Mouse (Mus musculus) gastrocnemius, adult 2 months (tissue): Measurements from ENCODE around the gene Fam222a. TPM values are rescaled to one million over a fixed set of nuclear protein-coding genes. Genes with fewer than 3 reads are reported as not detected.

ENCODE experiments used
- DNase-seq: peaks from one replicate; pipeline ENCODE4 v3.0.0; 2022
- H3K27ac ChIP-seq: fragments of 200-600 bp; 2 replicates; pipeline ENCODE4 v1.8.1; 2022; ENCODE audit warnings: mild to moderate bottlenecking
- H3K4me3 ChIP-seq: fragments of 200-600 bp; 2 replicates; pipeline ENCODE4 v1.8.1; 2022; ENCODE audit warnings: mild to moderate bottlenecking, moderate library complexity
- CTCF ChIP-seq: fragments of 200-600 bp; IDR thresholded peaks from 2 replicates; pipeline ENCODE4 v1.8.1; 2022; ENCODE audit warnings: antibody characterized with exemption, mild to moderate bottlenecking, moderate library complexity
- intact Hi-C: fragments of 180-260 bp; cut with DNase I; formaldehyde crosslinking; loops from one replicate; pipeline ENCODE4 v1.15.1; 2025
- total RNA-seq, 2 experiments: library from RNA; stranded (reverse); gene quantifications; 2 replicates each; pipeline ENCODE4 v1.2.3; 2021

The Fam222a gene
- total RNA-seq, 2 experiments from 2014 or later = 0.18 to 1.1 TPM

DNA sequence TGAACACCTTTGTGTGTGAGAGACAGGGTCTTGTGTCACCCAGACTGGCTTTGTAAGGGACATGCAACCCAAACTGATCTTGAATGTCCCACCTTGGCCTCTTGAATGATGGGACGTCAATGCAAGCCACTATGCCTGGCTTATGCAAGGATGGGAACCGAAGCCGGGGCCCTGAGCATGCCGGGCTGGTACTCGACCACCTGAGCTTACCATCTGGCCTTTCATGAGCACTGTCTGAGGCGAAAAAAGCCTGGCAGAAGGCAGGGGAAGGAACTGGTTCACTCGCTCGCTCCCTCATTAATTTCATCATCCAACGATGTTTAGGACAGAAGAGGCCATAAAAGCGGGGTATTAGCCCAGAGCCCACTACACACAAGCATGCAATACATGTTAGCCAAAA, 73.0 kb downstream of the Fam222a start:
- no peak for DNase-seq
- TF ChIP-seq CTCF = no peak
- H3K4me3 ChIP-seq = no peak overlapping the region
- intact Hi-C loops = no loop called here
- no peak overlapping the region for H3K27ac ChIP-seq

GRCm38 (mm10) chr5:114644918-114645317, 77.1 kb downstream of the Fam222a start:
- TF ChIP-seq CTCF = no peak
- intact Hi-C loops = no loop called here
- no peak for DNase-seq
- Histone ChIP-seq H3K27ac (no peak overlapping the region), H3K4me3 (no peak overlapping the region)

- no peak for DNase-seq
- Histone ChIP-seq H3K27ac (no peak overlapping the region), H3K4me3 (no peak overlapping the region)
- TF ChIP-seq CTCF = no peak
- intact Hi-C loops = no loop called here
These were observed 78.1 kb downstream of the Fam222a start for GRCm38 (mm10) chr5:114645916-114646315.

- intact Hi-C loops = no loop called here
- peak; percentile 44 for DNase-seq
- Histone ChIP-seq H3K27ac (peak overlapping the region; percentile 76), H3K4me3 (peak overlapping the region; percentile 58)
- no peak for TF ChIP-seq CTCF
These were observed 79.6 kb downstream of the Fam222a start for GRCm38 (mm10) chr5:114647211-114647974.

- no peak for TF ChIP-seq CTCF
- H3K4me3 ChIP-seq = no peak overlapping the region
- intact Hi-C loops = no loop called here
- peak overlapping the region; percentile 76 for H3K27ac ChIP-seq
- DNase-seq = peak; percentile 29
These were observed 81.0 kb downstream of the Fam222a start for GRCm38 (mm10) chr5:114648728-114649311.

GRCm38 (mm10) chr5:114651002-114651401, 83.2 kb downstream of the Fam222a start:
- TF ChIP-seq CTCF = no peak
- intact Hi-C loops = no loop called here

DNA sequence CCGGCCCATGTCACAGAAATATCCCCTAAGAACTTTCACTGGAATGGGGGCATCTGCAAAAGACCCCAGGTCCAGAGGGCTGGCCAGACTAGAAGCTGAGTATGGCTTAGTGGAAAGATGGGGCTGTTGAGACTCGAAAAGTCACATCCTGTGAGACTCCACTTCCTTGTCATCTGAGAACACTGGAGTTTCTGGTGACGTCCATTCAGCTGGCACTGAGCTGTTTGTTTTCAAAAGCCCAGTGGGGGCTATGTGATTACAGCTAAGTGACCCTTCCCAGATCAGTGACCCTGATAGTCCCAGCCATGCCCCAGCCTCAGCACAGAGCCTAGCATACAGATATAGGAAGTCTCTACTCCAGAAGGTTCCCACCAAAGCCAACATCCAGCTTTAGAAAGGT, 83.6 kb downstream of the Fam222a start:
- intact Hi-C loops = no loop called here
- Histone ChIP-seq H3K4me3 (no peak overlapping the region; the same call in 1 of the 2 replicates), H3K27ac (peak overlapping the region; percentile 64)
- no peak for TF ChIP-seq CTCF
- peak; percentile 13 for DNase-seq

More at GRCm38 (mm10) chr5:114651002-114651401, 83.2 kb downstream of the Fam222a start:
- Histone ChIP-seq H3K27ac (peak overlapping the region; percentile 64), H3K4me3 (peak overlapping the region; percentile 28)
- peak; percentile 18 for DNase-seq

DNA sequence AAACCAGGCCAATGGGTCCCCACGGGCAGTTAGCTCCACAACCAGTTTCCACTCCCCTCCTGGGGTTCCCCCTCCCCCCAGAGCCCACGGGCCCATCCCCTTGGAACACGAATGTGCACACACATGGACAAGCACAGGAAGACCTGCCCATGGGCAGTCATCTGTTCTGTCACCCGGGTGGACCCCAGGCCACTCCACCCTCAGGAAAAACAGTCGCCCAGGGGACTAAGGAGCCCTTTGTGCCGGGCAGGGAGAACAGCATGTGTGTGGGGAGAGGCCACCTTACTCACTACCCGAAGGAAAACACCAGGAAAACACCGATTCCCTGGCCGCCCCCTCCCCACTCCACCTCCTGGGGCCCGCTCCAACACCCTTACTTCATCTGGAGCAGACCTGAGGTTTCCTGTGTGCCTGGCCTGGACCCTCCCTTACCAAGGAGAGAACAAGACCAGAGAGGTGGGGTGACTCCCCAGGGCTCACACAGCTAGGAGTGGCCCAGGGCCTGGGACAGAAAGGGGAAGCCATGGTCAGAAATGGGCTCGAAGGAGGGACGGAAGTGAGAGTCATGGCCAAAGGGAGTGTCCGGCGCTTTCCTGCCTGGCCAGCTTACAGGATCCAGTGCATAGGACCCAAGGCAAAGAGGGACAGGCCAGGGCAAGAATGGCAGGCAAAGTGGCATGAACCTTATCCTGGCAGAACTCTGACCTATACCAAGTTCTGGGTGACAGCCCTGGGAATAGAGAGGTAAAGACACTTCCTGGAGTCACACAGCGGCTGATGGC, 86.0 kb downstream of the Fam222a start:
- peak; percentile 51 for DNase-seq
- intact Hi-C loops = no loop called here
- TF ChIP-seq CTCF = no peak
- Histone ChIP-seq H3K4me3 (peak overlapping the region; percentile 30), H3K27ac (peak overlapping the region; percentile 72)

DNA sequence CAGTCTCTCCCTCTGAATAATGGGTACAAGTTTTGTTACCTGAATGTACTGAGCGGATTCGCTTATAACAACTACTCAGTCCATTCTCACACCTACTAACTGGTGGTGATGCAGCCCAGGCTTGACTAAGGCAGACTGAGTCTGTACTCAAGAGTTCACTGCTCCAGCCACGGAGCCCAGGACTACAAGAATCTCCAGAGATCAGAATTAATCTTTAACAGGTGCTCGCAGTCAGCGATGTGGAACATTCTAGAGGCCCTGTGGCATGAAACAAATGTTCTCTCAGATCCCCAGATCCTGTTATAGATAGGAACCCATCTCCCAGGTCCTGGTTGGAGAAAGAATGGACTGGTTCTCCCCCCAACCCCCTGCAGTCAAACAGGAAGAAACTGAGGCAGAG, 87.9 kb downstream of the Fam222a start:
- no peak overlapping the region for H3K4me3 ChIP-seq
- TF ChIP-seq CTCF = no peak
- no peak overlapping the region for H3K27ac ChIP-seq
- intact Hi-C loops = no loop called here
- DNase-seq = peak; percentile 7

DNA sequence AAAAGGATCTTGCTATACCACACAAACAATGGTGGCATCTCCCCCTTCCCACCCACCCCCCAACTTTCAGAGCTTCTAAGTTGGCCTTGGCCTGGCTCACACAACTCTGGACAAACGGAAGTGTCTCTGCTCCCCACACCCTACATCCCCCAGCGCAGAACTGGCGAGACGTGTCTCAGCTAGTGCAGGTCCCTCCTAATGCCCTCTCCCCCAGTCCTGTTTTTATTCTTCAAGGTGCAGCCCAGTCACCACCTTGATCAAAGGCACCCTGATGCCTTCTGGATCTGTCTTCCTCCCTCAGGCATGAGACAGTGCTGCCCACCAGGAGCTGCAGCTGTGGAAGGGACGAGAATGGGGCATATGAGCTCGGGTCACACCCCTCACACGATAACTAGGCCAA, 88.5 kb downstream of the Fam222a start:
- DNase-seq = peak; percentile 8
- no peak overlapping the region for H3K27ac ChIP-seq
- no peak overlapping the region for H3K4me3 ChIP-seq
- intact Hi-C loops = no loop called here
- no peak for TF ChIP-seq CTCF

GRCm38 (mm10) chr5:114657426-114657825, 89.6 kb downstream of the Fam222a start:
- Histone ChIP-seq H3K4me3 (peak overlapping the region; percentile 77), H3K27ac (peak overlapping the region; percentile 73)
- DNase-seq = peak; percentile 22
- intact Hi-C loops = no loop called here
- no peak for TF ChIP-seq CTCF

DNA sequence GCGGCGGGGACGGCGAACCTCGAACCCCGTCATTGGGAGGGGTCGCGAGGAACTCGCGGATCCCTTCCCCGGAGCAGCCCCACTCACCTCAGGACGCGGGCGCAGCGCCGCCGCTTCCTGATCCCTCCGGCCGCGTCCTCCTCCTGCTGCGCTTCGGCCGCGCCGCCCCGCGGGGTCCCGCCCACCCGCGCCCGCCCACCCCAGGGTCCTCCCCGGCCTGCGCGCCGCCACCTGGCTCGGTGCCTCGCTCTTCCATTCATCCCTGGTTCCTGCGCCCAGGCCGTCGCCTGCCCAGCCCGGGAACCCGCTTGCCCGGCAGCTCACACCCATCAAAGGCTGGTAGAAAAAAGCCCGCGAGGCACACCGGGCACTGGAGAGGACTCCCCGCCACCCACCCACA, 90.4 kb downstream of the Fam222a start, which contains the start of gene Trpv4:
Gene Trpv4, minus strand, starts transcription at position 167 of the 400 bp plus-strand sequence.
- peak; percentile 44 for DNase-seq
- TF ChIP-seq CTCF = no peak
- Histone ChIP-seq H3K27ac (peak within 1 kb of the TSS; percentile 73), H3K4me3 (peak within 1 kb of the TSS; percentile 77)
- intact Hi-C loops = no loop called here

DNA sequence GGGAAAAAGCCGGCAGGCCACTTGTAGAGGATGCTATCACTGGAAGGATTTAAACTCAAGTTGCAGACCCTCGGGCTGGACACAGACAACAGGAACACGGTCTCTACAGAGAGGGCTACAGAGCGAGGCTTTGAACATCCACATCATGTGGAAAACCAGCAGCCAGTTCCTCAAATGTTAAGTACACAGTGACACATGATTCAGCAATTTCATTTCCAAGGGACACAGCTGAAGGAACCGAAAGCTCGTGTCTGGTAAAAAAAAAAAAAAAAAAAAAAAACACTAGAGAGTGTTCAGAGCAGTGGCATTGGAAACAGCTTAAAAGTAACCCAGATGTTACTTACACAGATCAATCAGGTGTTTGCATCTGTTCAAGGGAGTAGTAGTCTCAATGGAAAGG, 93.2 kb downstream of the Fam222a start:
- no peak for DNase-seq
- intact Hi-C loops = no loop called here

More for the DNA sequence above, 93.2 kb downstream of the Fam222a start:
- Histone ChIP-seq H3K4me3 (no peak overlapping the region), H3K27ac (peak overlapping the region; percentile 31; the same call in 1 of the 2 replicates)
- TF ChIP-seq CTCF = no peak

Other genes with a start within 250 kb of the Fam222a start
- gene Kctd10, start 187.5 kb upstream of the Fam222a start, total RNA-seq = 10 to 100 TPM; 16.8 to 21.1 TPM
- gene Ube3b, start 187.4 kb upstream of the Fam222a start, total RNA-seq = 100 to 1,000 TPM; 116 to 120 TPM
- gene Mmab, start 124.0 kb upstream of the Fam222a start, total RNA-seq = 10 to 100 TPM; 17.3 to 19.0 TPM
- 10 to 100 TPM in 1 of 2 experiments, 1 to 10 TPM in 1; 9.6 to 10.3 TPM for gene Mvk, start 123.7 kb upstream of the Fam222a start, total RNA-seq
- 1 to 10 TPM; 1.9 to 2.0 TPM for gene Trpv4, start 90.4 kb downstream of the Fam222a start, total RNA-seq
- 10 to 100 TPM in 1 of 2 experiments, 1 to 10 TPM in 1; 6.7 to 10.8 TPM for gene Gltp, start 123.0 kb downstream of the Fam222a start, total RNA-seq
- gene Tchp, start 139.7 kb downstream of the Fam222a start, total RNA-seq = 1 to 10 TPM; 3.6 to 3.8 TPM
- gene Ankrd13a, start 206.7 kb downstream of the Fam222a start, total RNA-seq = 10 to 100 TPM; 15.4 to 19.6 TPM
- 10 to 100 TPM; 17.3 to 20.1 TPM for gene Git2, start 207.5 kb downstream of the Fam222a start, total RNA-seq